Mouse (Mus musculus): ENCODE data around the gene Pqbp1. TPM values are rescaled to one million over a fixed set of nuclear protein-coding genes. Genes with fewer than 3 reads are reported as not detected.

The Pqbp1 gene
- polyA plus RNA-seq (2014; fragmentation: Nextera tagmentation; extraction: Ambion mirVana), result 102 and 104 TPM in 2 replicates

DNA sequence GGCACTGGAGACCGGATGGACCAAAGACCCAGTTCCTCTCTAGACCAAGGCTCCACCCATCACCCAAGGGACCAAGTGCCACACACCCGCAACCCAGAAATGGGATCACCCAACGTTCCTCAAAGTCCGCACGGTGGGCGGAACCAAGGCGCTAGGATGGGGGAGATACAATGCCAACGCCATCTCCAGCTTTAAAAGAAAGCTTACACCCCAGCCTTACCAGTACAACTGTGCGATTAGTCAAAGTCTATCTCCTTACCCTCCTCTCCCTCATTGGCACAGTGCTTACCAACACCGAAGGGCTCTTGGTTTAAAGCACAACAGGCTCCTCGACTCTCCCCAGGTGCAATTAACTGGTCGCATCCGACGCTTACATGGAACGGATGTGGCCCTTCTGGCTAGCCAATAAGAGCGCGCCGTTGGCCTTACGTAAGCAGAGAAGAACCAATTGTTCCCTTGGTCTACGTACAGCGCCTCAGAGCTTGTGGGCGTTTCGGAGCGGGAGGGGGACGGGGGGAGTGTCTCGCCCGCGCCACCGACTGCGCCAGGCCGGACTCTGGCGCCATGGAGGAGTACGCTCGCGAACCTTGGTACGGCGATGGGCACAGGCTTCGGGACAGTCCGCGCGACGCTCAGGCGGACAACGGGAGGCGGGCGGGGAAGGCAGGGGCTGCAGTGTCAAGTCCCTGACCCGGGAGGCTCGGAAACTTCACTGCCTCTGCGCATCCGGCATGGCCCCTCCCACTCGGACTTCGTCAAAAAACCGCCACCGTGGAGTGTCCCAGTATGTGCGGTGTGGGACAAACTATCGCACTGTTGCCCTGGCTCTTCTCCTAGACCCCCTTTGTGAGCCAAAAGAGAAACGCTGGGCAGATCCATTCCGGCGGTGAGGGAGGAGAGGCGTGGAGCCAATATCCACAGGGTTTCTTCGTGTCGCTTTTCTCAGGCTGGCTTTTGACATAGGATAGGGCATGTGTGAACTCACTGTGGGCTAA is at the start of gene Pqbp1, which contains the start of gene Timm17b:
Pqbp1 (minus strand) TSS at position 390 of the 995 bp plus-strand sequence.
Timm17b (plus strand) TSS at position 478 of the 995 bp plus-strand sequence.
- H3K9ac ChIP-seq (replicated peaks; ENCODE audit: low read depth, low read length), result peak within 1 kb of the TSS; percentile 53
- H3K4me3 ChIP-seq (ENCODE audit: low read depth, low read length), result peak within 1 kb of the TSS; percentile 51
- peak within 1 kb of the TSS; percentile 45 for H3K4me2 ChIP-seq (replicated peaks; ENCODE audit: low read depth, low read length)
- H3K27ac ChIP-seq (ENCODE audit: low read length), result peak within 1 kb of the TSS; percentile 71; the same call in 1 of the 2 replicates
- H3K27me3 ChIP-seq (ENCODE audit: control insufficient read depth, insufficient read depth, low read length), result no peaks in the 10 kb centered on the region
- 13% methylated on average over 62 of the region's 62 CpGs for WGBS
- peak; percentile 99 for ATAC-seq (ENCODE audit: insufficient number of reproducible peaks, insufficient read depth, low FRiP score, low read depth)
- no peaks in the 10 kb centered on the region; the same call in 1 of the 2 replicates for H3K36me3 ChIP-seq (ENCODE audit: control insufficient read depth, insufficient read depth, low read length)
- H3K4me1 ChIP-seq (ENCODE audit: control insufficient read depth, insufficient read depth, low read length), result no peaks in the 10 kb centered on the region
- H3K9me3 ChIP-seq (ENCODE audit: control insufficient read depth, low read depth, low read length), result no peaks in the 10 kb centered on the region

DNA sequence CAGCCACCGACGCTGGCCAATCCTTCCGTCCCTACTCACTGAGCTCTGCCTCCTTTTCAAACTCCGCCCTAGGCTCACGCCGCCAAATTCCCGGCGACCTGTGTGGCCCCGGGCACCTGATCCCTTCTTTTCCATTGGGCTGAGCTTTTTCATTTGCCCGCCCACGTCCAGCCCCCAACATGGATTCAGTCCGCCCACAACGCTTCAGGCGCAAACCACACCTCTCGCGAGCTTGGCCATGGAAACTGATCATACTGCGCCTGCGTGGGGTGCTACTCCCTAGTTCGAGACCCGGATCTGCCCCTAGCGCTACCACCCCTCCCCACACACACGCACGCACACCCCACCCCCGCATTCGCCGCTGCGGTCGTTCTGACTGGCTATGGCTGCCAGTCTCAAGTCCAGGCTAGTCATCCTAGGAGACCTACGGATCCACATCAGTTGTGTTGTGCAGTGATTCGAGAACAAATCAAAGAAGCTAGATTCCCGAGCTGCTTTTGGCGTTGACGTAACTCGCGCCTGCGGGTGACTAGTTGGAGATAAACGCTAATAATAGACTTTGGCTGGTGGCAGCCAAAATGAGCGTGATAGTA is 48.9 kb upstream of the Pqbp1 start:
- Histone ChIP-seq H3K4me1 (ENCODE audit: control insufficient read depth, insufficient read depth, low read length) (no peaks in the 10 kb centered on the region), H3K27ac (ENCODE audit: low read length) (no peak overlapping the region), H3K9me3 (ENCODE audit: control insufficient read depth, low read depth, low read length) (no peaks in the 10 kb centered on the region), H3K27me3 (ENCODE audit: control insufficient read depth, insufficient read depth, low read length) (no peaks in the 10 kb centered on the region), H3K9ac (replicated peaks; ENCODE audit: low read depth, low read length) (peak overlapping the region; percentile 25; the same call in 1 of the 2 replicates), H3K4me2 (replicated peaks; ENCODE audit: low read depth, low read length) (peak overlapping the region; percentile 33), H3K36me3 (ENCODE audit: control insufficient read depth, insufficient read depth, low read length) (no peaks in the 10 kb centered on the region), H3K4me3 (ENCODE audit: low read depth, low read length) (peak overlapping the region; percentile 39)
- WGBS, result 15% methylated on average over 38 of the region's 38 CpGs
- peak; percentile 98 for ATAC-seq (ENCODE audit: insufficient number of reproducible peaks, insufficient read depth, low FRiP score, low read depth)

DNA sequence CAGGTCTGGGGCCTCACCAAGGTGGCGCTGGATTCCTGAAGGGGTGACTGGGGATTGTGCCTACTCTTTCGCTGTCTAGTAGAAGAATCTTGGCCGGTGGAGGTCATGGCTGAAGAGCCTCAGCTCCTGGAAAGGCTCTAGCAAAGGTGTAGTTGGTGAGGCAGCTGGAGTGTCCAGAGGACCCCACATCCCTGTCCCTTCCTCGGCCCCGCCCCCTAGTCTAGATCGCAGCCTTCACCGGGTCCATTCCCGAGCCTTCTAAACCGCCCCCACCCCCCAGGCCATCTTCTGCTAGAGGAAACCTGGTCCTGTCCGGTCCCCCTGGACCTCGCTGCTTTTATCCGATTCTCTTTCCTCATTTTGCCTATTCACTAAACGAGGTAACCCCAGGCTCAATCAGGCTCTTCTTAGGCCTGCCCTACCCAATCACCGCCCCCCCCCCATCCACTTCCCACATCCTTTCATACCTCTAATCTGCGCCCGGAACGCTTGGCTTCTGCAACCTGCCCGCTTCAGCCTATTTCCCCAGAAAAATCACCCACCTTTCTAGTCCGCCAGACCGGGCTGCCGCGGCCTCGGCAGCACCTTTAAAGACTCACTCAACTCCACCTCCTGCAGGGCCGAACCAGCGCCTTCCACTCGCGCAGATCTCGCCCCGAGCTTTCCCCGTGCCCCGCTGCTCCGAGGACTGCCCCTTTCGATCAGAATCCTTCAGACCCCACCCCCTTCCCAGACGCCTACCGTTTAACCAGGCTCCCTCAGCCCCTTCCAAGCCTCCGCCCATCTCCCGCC is 48.2 kb upstream of the Pqbp1 start, which contains the start of gene Hdac6:
Hdac6 (minus strand) TSS at position 782 of the 792 bp plus-strand sequence.
- H3K27ac ChIP-seq (ENCODE audit: low read length), result no peak within 1 kb of the TSS
- 16% methylated on average over 36 of the region's 37 CpGs for WGBS

GRCm38 (mm10) chrX:7945618-7946017 is 46.5 kb upstream of the Pqbp1 start:
- Histone ChIP-seq H3K4me3 (ENCODE audit: low read depth, low read length) (no peak overlapping the region), H3K4me2 (replicated peaks; ENCODE audit: low read depth, low read length) (no peak overlapping the region), H3K27ac (ENCODE audit: low read length) (no peak overlapping the region), H3K36me3 (ENCODE audit: control insufficient read depth, insufficient read depth, low read length) (peaks cover 6% of the 10 kb centered on the region; the same call in 1 of the 2 replicates), H3K9ac (replicated peaks; ENCODE audit: low read depth, low read length) (no peak overlapping the region), H3K4me1 (ENCODE audit: control insufficient read depth, insufficient read depth, low read length) (no peaks in the 10 kb centered on the region), H3K9me3 (ENCODE audit: control insufficient read depth, low read depth, low read length) (no peaks in the 10 kb centered on the region), H3K27me3 (ENCODE audit: control insufficient read depth, insufficient read depth, low read length) (no peaks in the 10 kb centered on the region)
- no peak for ATAC-seq (ENCODE audit: insufficient number of reproducible peaks, insufficient read depth, low FRiP score, low read depth)
- 69% methylated on average over 8 of the region's 8 CpGs for WGBS

More for the DNA sequence above, 48.2 kb upstream of the Pqbp1 start, which contains the start of gene Hdac6:
- ATAC-seq (ENCODE audit: insufficient number of reproducible peaks, insufficient read depth, low FRiP score, low read depth), result peak; percentile 24; the same call in 1 of the 2 replicates
- H3K9ac ChIP-seq (replicated peaks; ENCODE audit: low read depth, low read length), result peak within 1 kb of the TSS; percentile 30; the same call in 1 of the 2 replicates
- H3K4me3 ChIP-seq (ENCODE audit: low read depth, low read length), result peak within 1 kb of the TSS; percentile 39
- H3K27me3 ChIP-seq (ENCODE audit: control insufficient read depth, insufficient read depth, low read length), result no peaks in the 10 kb centered on the region
- no peaks in the 10 kb centered on the region for H3K36me3 ChIP-seq (ENCODE audit: control insufficient read depth, insufficient read depth, low read length)
- H3K4me2 ChIP-seq (replicated peaks; ENCODE audit: low read depth, low read length), result peak within 1 kb of the TSS; percentile 48
- H3K4me1 ChIP-seq (ENCODE audit: control insufficient read depth, insufficient read depth, low read length), result no peaks in the 10 kb centered on the region
- no peaks in the 10 kb centered on the region for H3K9me3 ChIP-seq (ENCODE audit: control insufficient read depth, low read depth, low read length)

- H3K4me2 ChIP-seq (replicated peaks; ENCODE audit: low read depth, low read length), result no peak overlapping the region
- peaks cover 6% of the 10 kb centered on the region; the same call in 1 of the 2 replicates for H3K36me3 ChIP-seq (ENCODE audit: control insufficient read depth, insufficient read depth, low read length)
- H3K4me1 ChIP-seq (ENCODE audit: control insufficient read depth, insufficient read depth, low read length), result no peaks in the 10 kb centered on the region
- WGBS, result 93% methylated on average over 6 of the region's 6 CpGs
- no peak overlapping the region for H3K9ac ChIP-seq (replicated peaks; ENCODE audit: low read depth, low read length)
- no peaks in the 10 kb centered on the region for H3K27me3 ChIP-seq (ENCODE audit: control insufficient read depth, insufficient read depth, low read length)
- no peak for ATAC-seq (ENCODE audit: insufficient number of reproducible peaks, insufficient read depth, low FRiP score, low read depth)
- H3K27ac ChIP-seq (ENCODE audit: low read length), result no peak overlapping the region
- no peak overlapping the region for H3K4me3 ChIP-seq (ENCODE audit: low read depth, low read length)
- no peaks in the 10 kb centered on the region for H3K9me3 ChIP-seq (ENCODE audit: control insufficient read depth, low read depth, low read length)
These were observed 38.6 kb upstream of the Pqbp1 start for GRCm38 (mm10) chrX:7937667-7938066.

- Histone ChIP-seq H3K27ac (ENCODE audit: low read length) (no peak overlapping the region), H3K36me3 (ENCODE audit: control insufficient read depth, insufficient read depth, low read length) (peaks cover 2% of the 10 kb centered on the region; the same call in 1 of the 2 replicates), H3K9me3 (ENCODE audit: control insufficient read depth, low read depth, low read length) (no peaks in the 10 kb centered on the region), H3K4me2 (replicated peaks; ENCODE audit: low read depth, low read length) (no peak overlapping the region), H3K9ac (replicated peaks; ENCODE audit: low read depth, low read length) (no peak overlapping the region), H3K27me3 (ENCODE audit: control insufficient read depth, insufficient read depth, low read length) (no peaks in the 10 kb centered on the region), H3K4me3 (ENCODE audit: low read depth, low read length) (no peak overlapping the region), H3K4me1 (ENCODE audit: control insufficient read depth, insufficient read depth, low read length) (no peaks in the 10 kb centered on the region)
- WGBS, result 56% methylated on average over 11 of the region's 11 CpGs
- no peak for ATAC-seq (ENCODE audit: insufficient number of reproducible peaks, insufficient read depth, low FRiP score, low read depth)
These were observed 37.8 kb upstream of the Pqbp1 start for GRCm38 (mm10) chrX:7936874-7937273.

DNA sequence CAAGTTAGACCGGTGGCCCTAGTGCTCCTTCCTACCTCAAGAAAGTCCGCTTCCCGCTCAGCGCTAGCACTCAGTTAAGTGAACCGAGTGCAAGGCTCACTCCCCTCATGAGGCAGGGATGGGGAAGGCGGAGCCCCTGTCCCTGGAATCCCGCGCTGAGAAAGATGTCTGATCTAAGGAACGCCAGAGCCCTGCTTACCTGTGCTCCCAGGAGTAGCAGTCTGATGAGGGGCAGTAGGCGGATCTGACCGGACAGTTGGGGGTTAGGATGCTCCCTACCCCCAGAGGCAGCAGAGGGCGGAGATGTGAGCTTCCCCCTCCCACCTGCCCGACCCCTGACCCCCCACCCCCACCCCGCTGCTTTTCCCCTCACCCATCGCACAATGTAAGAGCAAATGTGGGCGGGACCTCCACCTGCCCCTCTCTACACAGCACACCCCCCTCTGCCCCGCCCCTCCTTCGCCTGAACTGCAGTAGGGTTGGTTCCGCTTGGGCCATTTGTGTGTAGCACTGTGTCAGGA is 29.3 kb upstream of the Pqbp1 start, which contains the start of gene Eras:
Eras (minus strand) TSS at position 338 of the 521 bp plus-strand sequence.
- H3K4me2 ChIP-seq (replicated peaks; ENCODE audit: low read depth, low read length), result no peak within 1 kb of the TSS
- H3K9me3 ChIP-seq (ENCODE audit: control insufficient read depth, low read depth, low read length), result peaks cover 3% of the 10 kb centered on the region; the same call in 1 of the 2 replicates
- no peak within 1 kb of the TSS for H3K9ac ChIP-seq (replicated peaks; ENCODE audit: low read depth, low read length)
- WGBS, result 13% methylated on average over 19 of the region's 19 CpGs
- H3K27me3 ChIP-seq (ENCODE audit: control insufficient read depth, insufficient read depth, low read length), result peaks cover 2% of the 10 kb centered on the region; the same call in 1 of the 2 replicates
- H3K36me3 ChIP-seq (ENCODE audit: control insufficient read depth, insufficient read depth, low read length), result no peaks in the 10 kb centered on the region; the same call in 1 of the 2 replicates
- H3K4me3 ChIP-seq (ENCODE audit: low read depth, low read length), result no peak within 1 kb of the TSS
- ATAC-seq (ENCODE audit: insufficient number of reproducible peaks, insufficient read depth, low FRiP score, low read depth), result no peak
- H3K27ac ChIP-seq (ENCODE audit: low read length), result no peak within 1 kb of the TSS
- no peaks in the 10 kb centered on the region for H3K4me1 ChIP-seq (ENCODE audit: control insufficient read depth, insufficient read depth, low read length)

Data from stomach, embryonic 14.5 days (tissue).